Mouse (Mus musculus): ENCODE results near the gene Stat1. TPM values are rescaled to one million over a fixed set of nuclear protein-coding genes. Genes with fewer than 3 reads are reported as not detected.

Stat1 gene
- polyA plus RNA-seq, 1 experiment from 2014 or later = 19.1 TPM

DNA sequence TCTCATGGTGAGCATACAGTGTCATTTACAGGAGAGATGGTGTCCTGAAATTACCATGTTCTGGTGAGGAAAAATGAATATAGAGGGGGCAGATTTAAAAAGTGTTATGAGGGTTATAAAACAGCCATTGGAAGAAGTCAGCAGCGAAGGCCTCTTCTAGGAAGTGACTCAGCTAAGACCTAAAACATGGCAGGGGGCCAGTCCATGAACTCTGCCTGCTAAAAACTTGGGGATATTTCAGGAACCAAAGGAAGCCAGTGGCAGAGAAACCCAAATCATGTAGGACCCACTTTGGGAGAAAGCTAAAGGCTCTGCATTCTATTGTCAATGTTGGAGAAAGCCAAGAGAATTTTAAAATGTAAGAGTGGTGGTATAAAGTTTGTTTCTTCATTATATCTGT, 6.9 kb upstream of the Stat1 start:
- Histone ChIP-seq H3K27me3 (no peaks in the 10 kb centered on the region), H3K36me3 (no peaks in the 10 kb centered on the region), H3K4me1 (replicated peaks) (peaks cover 13% of the 10 kb centered on the region), H3K9ac (no peak overlapping the region), H3K4me3 (replicated peaks) (no peak overlapping the region), H3K9me3 (replicated peaks) (no peaks in the 10 kb centered on the region), H3K4me2 (no peak overlapping the region), H3K27ac (no peak overlapping the region)
- no peak for ATAC-seq (ENCODE audit: low read depth)
- 65% methylated on average over 1 of the region's 1 CpGs for WGBS (ENCODE audit: insufficient replicate concordance)
- no peak for DNase-seq

DNA sequence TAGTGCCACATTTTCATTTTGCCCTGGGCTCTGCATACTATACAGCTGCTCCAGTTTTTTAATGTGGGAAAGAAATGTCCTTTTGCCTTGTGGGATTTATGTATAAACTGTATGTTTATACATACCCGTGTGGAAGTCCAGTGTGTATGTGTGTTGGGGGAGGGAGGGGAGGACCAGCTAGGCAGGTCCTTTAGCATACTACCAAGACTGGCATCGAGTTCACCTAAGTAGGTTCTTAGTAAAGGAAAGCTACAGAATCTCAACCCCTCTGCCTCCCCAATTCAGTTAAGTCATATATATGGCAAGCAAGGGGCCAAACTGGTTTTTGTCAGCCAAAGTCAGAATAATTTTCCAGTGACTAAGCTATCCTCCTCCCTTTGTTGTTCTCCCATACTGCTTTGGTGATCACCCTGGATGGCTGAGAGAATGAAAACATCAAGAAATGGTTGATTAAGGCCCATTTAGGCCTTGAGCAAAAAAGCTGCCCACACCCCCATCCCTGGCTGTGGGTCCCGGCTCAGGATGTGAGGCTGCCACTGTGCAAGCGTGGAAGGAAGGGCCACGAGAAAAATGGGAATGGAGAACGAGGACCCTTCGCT, 6.1 kb upstream of the Stat1 start:
- ATAC-seq (ENCODE audit: low read depth) = peak; percentile 10
- Histone ChIP-seq H3K4me1 (replicated peaks) (peaks cover 13% of the 10 kb centered on the region), H3K27ac (peak overlapping the region; percentile 69), H3K9me3 (replicated peaks) (no peaks in the 10 kb centered on the region), H3K9ac (peak overlapping the region; percentile 76), H3K4me3 (replicated peaks) (peak overlapping the region; percentile 66), H3K27me3 (no peaks in the 10 kb centered on the region), H3K4me2 (peak overlapping the region; percentile 87), H3K36me3 (no peaks in the 10 kb centered on the region)
- no peak for DNase-seq
- WGBS (ENCODE audit: insufficient replicate concordance) = 18% methylated on average over 7 of the region's 7 CpGs

DNA sequence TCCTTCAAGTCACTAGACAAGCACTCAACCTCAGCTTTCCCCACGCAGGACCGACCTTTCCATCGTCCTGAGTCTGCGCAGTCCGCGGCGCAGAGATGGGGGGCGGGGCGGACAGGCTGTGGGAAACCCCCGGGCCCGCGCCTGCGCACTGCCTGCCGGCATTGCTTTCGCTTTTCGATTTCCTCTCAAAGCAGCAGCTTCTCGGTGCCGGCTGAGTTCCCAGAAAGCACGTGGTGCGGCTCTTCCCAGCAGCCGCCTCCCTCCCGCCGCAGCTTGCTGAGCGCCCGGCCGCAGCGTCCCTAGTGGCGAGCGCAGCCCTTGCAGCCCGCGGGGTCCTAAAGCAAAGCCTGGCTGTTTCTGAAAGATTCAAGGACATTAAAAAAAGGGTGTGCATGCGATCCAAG, 5.6 kb upstream of the Stat1 start:
- H3K4me2 ChIP-seq = peak overlapping the region; percentile 87
- no peaks in the 10 kb centered on the region for H3K36me3 ChIP-seq
- peak overlapping the region; percentile 66 for H3K4me3 ChIP-seq (replicated peaks)
- peak overlapping the region; percentile 69 for H3K27ac ChIP-seq
- no peaks in the 10 kb centered on the region for H3K9me3 ChIP-seq (replicated peaks)
- under 1% methylated on average over 32 of the region's 32 CpGs for WGBS (ENCODE audit: insufficient replicate concordance)
- peak; percentile 97 for DNase-seq
- no peaks in the 10 kb centered on the region for H3K27me3 ChIP-seq
- H3K9ac ChIP-seq = peak overlapping the region; percentile 76
- peak; percentile 96 for ATAC-seq (ENCODE audit: low read depth)
- peaks cover 17% of the 10 kb centered on the region for H3K4me1 ChIP-seq (replicated peaks)

DNA sequence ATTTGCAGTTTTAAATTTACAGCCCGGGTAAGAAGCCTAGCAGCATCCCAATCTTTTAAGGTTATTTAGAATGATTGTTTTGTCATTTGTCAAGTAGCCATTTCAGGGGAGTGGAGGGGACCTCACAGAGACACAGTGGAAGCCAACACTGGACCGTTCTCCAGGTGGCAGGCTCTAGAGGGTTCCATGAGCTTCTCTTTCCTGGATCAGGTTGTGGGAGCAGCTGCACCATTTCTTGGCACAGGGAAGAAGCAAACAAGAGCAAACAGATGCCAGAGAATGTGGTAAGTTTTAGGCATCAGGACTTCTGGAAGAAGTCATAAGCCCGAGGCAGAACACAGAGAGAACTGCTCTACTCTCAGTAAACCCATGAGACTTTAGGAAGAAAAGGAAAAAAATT, 2.8 kb upstream of the Stat1 start:
- Histone ChIP-seq H3K9me3 (replicated peaks) (no peaks in the 10 kb centered on the region), H3K36me3 (no peaks in the 10 kb centered on the region), H3K4me3 (replicated peaks) (no peak overlapping the region), H3K4me1 (replicated peaks) (peaks cover 35% of the 10 kb centered on the region), H3K27ac (no peak overlapping the region), H3K4me2 (no peak overlapping the region), H3K27me3 (no peaks in the 10 kb centered on the region), H3K9ac (no peak overlapping the region)
- WGBS (ENCODE audit: insufficient replicate concordance) = 60% methylated on average over 3 of the region's 3 CpGs
- DNase-seq = no peak
- ATAC-seq (ENCODE audit: low read depth) = no peak

DNA sequence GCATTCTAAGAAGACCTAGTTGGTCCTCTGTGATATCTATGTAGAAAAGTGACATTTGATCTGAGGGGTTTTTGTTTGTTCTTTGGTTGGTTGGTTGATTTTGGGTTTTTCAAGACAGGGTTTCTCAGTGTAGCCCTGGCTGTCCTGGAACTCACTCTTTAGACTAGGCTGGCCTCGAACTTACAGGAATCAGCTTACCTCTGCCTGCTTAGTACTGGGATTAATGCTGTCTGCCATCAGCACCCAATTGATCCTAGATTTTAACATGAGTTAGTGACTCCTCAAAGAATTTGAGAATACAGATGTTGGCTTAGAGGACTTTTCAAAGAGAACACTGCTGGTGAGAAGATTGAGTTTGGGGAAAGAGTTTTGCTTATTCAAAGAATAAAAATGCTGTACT, 1.5 kb upstream of the Stat1 start:
- H3K4me2 ChIP-seq = no peak overlapping the region
- no peaks in the 10 kb centered on the region for H3K27me3 ChIP-seq
- peaks cover 6% of the 10 kb centered on the region for H3K36me3 ChIP-seq
- DNase-seq (no peak), ATAC-seq (ENCODE audit: low read depth) (no peak)
- 79% methylated on average over 1 of the region's 1 CpGs for WGBS (ENCODE audit: insufficient replicate concordance)
- peaks cover 35% of the 10 kb centered on the region for H3K4me1 ChIP-seq (replicated peaks)
- H3K27ac ChIP-seq = no peak overlapping the region
- no peaks in the 10 kb centered on the region for H3K9me3 ChIP-seq (replicated peaks)
- H3K4me3 ChIP-seq (replicated peaks) = no peak overlapping the region
- H3K9ac ChIP-seq = no peak overlapping the region

DNA sequence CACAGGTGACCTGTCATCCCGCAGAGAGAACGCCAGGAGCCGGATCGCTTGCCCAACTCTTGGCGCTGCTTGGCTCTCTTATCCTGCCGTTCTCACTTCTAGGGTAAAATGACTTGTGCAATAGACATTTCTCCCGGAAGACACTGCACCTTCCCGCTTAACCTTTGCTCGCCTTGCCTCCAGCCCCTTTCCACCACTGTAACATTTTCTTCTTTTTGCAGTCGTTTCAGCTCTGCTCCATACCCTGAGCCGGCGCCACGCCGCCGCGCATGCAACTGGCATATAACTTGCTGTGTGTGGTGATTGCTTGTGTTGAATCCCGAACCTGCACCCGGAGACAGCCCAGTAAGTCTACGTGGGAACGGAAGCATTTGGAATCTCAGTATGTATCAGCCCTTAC, 451 bp downstream of the Stat1 start:
- DNase-seq (no peak), ATAC-seq (ENCODE audit: low read depth) (peak; percentile 40; the same call in 1 of the 2 replicates)
- Histone ChIP-seq H3K4me3 (replicated peaks) (peak overlapping the region; percentile 91), H3K27ac (peak overlapping the region; percentile 77), H3K4me2 (peak overlapping the region; percentile 89), H3K9ac (peak overlapping the region; percentile 86), H3K27me3 (no peaks in the 10 kb centered on the region), H3K4me1 (replicated peaks) (peaks cover 22% of the 10 kb centered on the region), H3K9me3 (replicated peaks) (no peaks in the 10 kb centered on the region), H3K36me3 (peaks cover 12% of the 10 kb centered on the region)
- under 1% methylated on average over 20 of the region's 20 CpGs for WGBS (ENCODE audit: insufficient replicate concordance)

DNA sequence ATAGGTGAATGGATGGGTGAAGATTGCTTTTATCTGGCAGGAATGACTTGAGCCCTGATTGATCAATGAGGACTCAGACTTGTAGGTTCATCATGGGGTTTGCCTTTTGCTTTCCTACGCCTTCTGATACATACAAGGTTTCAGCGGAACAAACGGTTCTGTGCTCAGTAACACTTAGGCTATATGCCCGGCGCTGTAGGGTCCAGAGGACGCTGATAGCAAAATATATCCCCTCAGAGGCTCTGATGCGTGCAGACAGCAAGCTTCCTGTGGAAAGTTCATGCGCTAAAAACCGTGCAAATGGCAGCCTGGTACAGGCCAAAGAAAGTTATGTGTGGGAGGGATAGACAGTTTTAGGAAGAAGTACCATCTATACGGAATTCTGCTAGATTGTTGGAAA, 951 bp downstream of the Stat1 start:
- peaks cover 12% of the 10 kb centered on the region for H3K36me3 ChIP-seq
- no peak for DNase-seq
- WGBS (ENCODE audit: insufficient replicate concordance) = 21% methylated on average over 10 of the region's 10 CpGs

DNA sequence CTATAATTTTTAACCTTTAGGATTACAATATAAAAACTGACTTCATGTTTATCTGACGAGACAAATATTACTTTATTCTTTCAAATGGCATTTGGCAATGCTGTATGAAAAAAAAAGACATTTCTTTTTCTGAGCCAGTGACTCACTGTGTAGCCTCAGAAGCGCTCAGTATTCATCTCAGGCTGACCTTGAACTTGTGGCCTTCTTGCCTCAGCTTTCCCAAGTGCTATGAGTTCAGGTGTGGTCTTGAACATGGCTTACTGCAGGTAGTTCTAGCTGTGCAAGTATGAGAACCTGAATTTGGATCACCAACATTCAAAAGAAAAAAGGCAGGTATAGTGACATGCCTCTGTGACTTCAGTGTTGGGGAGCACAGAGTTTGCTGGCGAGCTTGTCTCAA, 1.8 kb downstream of the Stat1 start:
- 75% methylated on average over 3 of the region's 3 CpGs for WGBS (ENCODE audit: insufficient replicate concordance)
- Histone ChIP-seq H3K4me3 (replicated peaks) (peak overlapping the region; percentile 91; the same call in 1 of the 2 replicates), H3K4me2 (peak overlapping the region; percentile 89; the same call in 1 of the 2 replicates), H3K4me1 (replicated peaks) (peaks cover 22% of the 10 kb centered on the region), H3K9ac (no peak overlapping the region), H3K27ac (no peak overlapping the region), H3K36me3 (peaks cover 21% of the 10 kb centered on the region), H3K27me3 (no peaks in the 10 kb centered on the region), H3K9me3 (replicated peaks) (no peaks in the 10 kb centered on the region)
- DNase-seq (no peak), ATAC-seq (ENCODE audit: low read depth) (no peak)

More for the DNA sequence above, 951 bp downstream of the Stat1 start:
- Histone ChIP-seq H3K9ac (peak overlapping the region; percentile 86), H3K27me3 (no peaks in the 10 kb centered on the region), H3K4me1 (replicated peaks) (peaks cover 22% of the 10 kb centered on the region), H3K27ac (no peak overlapping the region), H3K4me2 (peak overlapping the region; percentile 89), H3K9me3 (replicated peaks) (no peaks in the 10 kb centered on the region), H3K4me3 (replicated peaks) (peak overlapping the region; percentile 91)
- ATAC-seq (ENCODE audit: low read depth) = no peak

DNA sequence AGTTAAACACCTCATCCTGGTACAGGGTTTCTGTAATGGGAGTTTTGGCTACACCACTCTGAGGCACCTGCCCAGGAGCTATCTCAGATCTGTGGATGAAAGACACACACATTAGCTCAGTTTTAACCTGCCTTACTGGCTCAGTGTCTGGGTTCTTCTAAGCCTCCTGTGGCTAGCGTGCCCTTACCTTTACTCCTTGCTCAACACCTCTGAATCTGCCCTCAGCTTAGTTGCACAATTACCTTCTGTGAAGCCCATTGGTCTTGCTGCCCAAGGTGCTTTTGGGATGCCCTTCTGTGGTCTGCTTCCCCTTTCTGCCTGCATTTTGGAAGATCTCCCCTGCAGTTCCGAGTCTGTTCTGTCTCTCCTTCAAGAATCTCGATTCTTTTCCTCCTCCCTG, 5.6 kb downstream of the Stat1 start:
- H3K27ac ChIP-seq = no peak overlapping the region
- H3K9me3 ChIP-seq (replicated peaks) = no peaks in the 10 kb centered on the region
- no peak overlapping the region for H3K9ac ChIP-seq
- peaks cover 14% of the 10 kb centered on the region for H3K4me1 ChIP-seq (replicated peaks)
- 64% methylated on average over 3 of the region's 3 CpGs for WGBS (ENCODE audit: insufficient replicate concordance)
- no peak for ATAC-seq (ENCODE audit: low read depth)
- no peak overlapping the region for H3K4me2 ChIP-seq
- DNase-seq = no peak
- no peaks in the 10 kb centered on the region for H3K27me3 ChIP-seq
- peaks cover 46% of the 10 kb centered on the region for H3K36me3 ChIP-seq
- no peak overlapping the region for H3K4me3 ChIP-seq (replicated peaks)

DNA sequence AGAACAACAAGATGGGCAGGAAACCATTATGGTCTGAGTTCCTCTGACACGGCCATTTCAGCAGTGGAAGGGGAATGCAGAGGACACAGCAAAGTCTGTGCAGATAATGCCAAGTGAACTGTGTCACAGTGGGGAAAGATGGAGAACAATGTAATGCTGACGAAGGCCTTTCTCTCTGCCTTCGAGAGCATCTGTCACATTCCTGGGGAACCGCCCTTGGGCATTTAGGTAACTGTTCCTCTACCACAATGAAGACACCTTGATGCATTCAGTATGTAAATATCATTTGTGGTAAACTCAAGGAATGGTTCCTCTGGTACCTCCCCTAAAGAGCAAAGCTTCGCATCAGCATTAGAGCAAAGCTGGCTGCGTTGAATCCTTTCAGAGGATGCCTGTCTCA, 8.1 kb downstream of the Stat1 start:
- Histone ChIP-seq H3K36me3 (peaks cover 60% of the 10 kb centered on the region), H3K9me3 (replicated peaks) (no peaks in the 10 kb centered on the region), H3K4me3 (replicated peaks) (no peak overlapping the region), H3K4me2 (no peak overlapping the region), H3K9ac (no peak overlapping the region), H3K27ac (no peak overlapping the region), H3K27me3 (no peaks in the 10 kb centered on the region), H3K4me1 (replicated peaks) (no peaks in the 10 kb centered on the region)
- 88% methylated on average over 6 of the region's 6 CpGs for WGBS (ENCODE audit: insufficient replicate concordance)
- ATAC-seq (ENCODE audit: low read depth) (no peak), DNase-seq (no peak)

DNA sequence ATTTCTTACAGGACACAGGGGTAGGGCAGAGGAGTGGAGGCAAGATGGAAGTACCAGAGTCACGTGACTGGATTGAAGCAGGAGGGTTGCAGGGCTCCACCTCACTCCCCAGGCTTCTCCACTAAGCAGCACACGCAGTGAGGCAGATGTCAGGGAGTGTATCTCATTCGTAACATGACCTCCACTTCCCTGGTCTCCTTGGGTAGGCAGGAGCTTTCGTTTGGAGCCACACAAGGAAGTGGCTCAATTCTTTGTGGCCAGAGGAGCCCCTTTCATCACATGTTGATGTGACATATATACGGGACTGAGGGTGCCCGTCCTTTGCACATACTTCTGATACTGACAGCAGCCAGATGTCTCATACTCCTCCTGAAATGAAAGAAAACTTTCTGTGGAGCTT, 10.6 kb downstream of the Stat1 start:
- H3K4me1 ChIP-seq (replicated peaks) = no peaks in the 10 kb centered on the region
- no peak overlapping the region for H3K4me3 ChIP-seq (replicated peaks)
- 54% methylated on average over 6 of the region's 6 CpGs for WGBS (ENCODE audit: insufficient replicate concordance)
- no peak overlapping the region for H3K4me2 ChIP-seq
- DNase-seq = no peak
- H3K36me3 ChIP-seq = peaks cover 67% of the 10 kb centered on the region
- ATAC-seq (ENCODE audit: low read depth) = no peak
- H3K9ac ChIP-seq = no peak overlapping the region
- no peaks in the 10 kb centered on the region for H3K9me3 ChIP-seq (replicated peaks)
- H3K27me3 ChIP-seq = no peaks in the 10 kb centered on the region
- H3K27ac ChIP-seq = no peak overlapping the region

DNA sequence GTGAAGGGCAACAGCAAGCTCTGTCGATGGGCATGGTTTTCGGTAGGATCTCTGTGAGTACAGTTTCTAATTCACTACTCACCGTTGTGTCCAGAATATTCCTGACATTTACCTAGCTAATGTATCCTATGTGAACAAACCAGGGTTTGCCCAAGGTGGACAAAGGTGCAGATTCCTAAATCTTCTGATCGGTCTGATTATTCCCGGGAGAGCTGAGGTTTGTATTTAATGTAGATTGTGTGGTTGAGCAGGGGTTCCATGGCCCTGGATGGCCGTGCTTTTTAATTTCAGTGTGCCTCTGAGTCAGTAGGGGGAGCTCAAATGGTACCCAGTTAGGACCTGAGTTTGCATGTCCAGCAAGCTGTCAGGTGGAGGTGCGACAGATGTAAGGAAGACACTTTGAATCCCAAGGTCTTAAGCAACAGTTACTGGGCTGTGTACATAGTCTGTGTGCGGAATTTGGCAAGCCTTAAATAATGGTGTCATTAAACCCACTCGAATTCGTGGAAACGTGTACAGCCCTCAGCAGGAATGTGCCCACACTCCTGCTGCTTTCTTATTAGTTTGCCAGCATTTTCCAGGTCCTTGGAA, 12.6 kb downstream of the Stat1 start:
- Histone ChIP-seq H3K27ac (no peak overlapping the region), H3K9me3 (replicated peaks) (no peaks in the 10 kb centered on the region), H3K36me3 (peaks cover 64% of the 10 kb centered on the region), H3K27me3 (no peaks in the 10 kb centered on the region), H3K4me2 (no peak overlapping the region), H3K4me3 (replicated peaks) (no peak overlapping the region), H3K4me1 (replicated peaks) (no peaks in the 10 kb centered on the region), H3K9ac (no peak overlapping the region)
- ATAC-seq (ENCODE audit: low read depth) (no peak), DNase-seq (no peak)
- 79% methylated on average over 11 of the region's 11 CpGs for WGBS (ENCODE audit: insufficient replicate concordance)
